ENCODE assay signal across 29 mouse cellular contexts in the genomic region with DNA sequence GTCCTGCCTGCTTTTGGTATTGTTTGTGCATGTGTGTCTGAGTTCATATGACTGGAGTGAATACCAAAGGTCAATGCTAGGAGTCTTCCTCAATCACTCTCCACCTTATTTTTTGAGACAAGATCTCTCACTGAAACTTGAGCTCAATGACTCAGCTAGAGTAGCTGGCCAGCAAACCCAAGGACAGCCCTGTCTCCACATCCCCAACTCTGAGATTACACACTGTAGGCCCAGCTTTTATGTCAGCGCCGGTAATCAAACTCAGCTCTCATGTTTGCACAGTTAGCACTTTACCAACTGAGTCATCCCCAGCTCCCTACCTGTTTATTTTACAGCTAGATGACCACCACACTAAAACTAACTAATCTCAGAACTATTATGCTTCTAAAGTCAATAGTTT. TPM values are rescaled to one million over a fixed set of nuclear protein-coding genes. Genes with fewer than 3 reads are reported as not detected.
DNase-seq lines count a peak whose midpoint lies in the region; ATAC-seq and TF ChIP-seq lines count a peak whose summit lies in the region.
"Had no signal": no experiment of that assay in that cellular context is flagged by ENCODE, and none has a peak within 500 bp of the region (broad histone marks: within the 10 kb centered on the region; RNA-seq: fewer than 3 reads in every experiment).

No protein-coding gene starts in this region.

- H3K9me3 ChIP-seq in midbrain, embryonic 16.5 days (replicated peaks; ENCODE audit: control insufficient read depth, low read length, poor library complexity, severe bottlenecking), result no peaks in the 10 kb centered on the region
- H3K9me3 ChIP-seq: forebrain, embryonic 13.5 days; limb, embryonic 13.5 days; neural tube, embryonic 12.5 days; stomach, embryonic 15.5 days had no signal

- DNase-seq in adrenal gland, adult 2 months, result peak; percentile 59
- DNase-seq in adrenal gland, postnatal 25 days, result no peak
- peak; percentile 51 for DNase-seq in 3T3-L1 (ENCODE audit: low read depth, low spot score)
- DNase-seq in adrenal gland, postnatal 14 days, result peak; percentile 53
- peak; percentile 47 for DNase-seq in skeletal muscle tissue, adult 2 months (ENCODE audit: low read depth, low spot score)
- DNase-seq in layer of hippocampus, adult 2 months (ENCODE audit: low spot score in 2 of 2), result no peak
- DNase-seq: cerebellum, adult 11 months; cerebellum, adult 9-10 months; cerebellum, postnatal 36 days; kidney, adult 9 months; kidney, postnatal 14 days; lung, postnatal 36 days; right cerebral cortex, adult 18-20 months; thymus, postnatal 25 days had no signal

- no peaks in the 10 kb centered on the region for H3K27me3 ChIP-seq in midbrain, embryonic 16.5 days (ENCODE audit: control insufficient read depth, insufficient read depth, low read depth, low read length)
- H3K27me3 ChIP-seq: forebrain, embryonic 13.5 days; limb, embryonic 13.5 days; neural tube, embryonic 12.5 days; stomach, embryonic 15.5 days had no signal

- no peaks in the 10 kb centered on the region for H3K4me1 ChIP-seq in midbrain, embryonic 16.5 days (ENCODE audit: control insufficient read depth, insufficient read depth, low read length)
- H3K4me1 ChIP-seq: forebrain, embryonic 13.5 days; neural tube, embryonic 12.5 days; stomach, embryonic 15.5 days had no signal

- no peak overlapping the region for H3K4me3 ChIP-seq in layer of hippocampus, adult 2 months
- H3K4me3 ChIP-seq in midbrain, embryonic 16.5 days (ENCODE audit: low read depth, low read length), result no peak overlapping the region
- H3K4me3 ChIP-seq: forebrain, embryonic 13.5 days; left cerebral cortex, adult 2 months; limb, embryonic 13.5 days; myocyte; neural tube, embryonic 12.5 days; stomach, embryonic 15.5 days had no signal

- H3K27ac ChIP-seq in layer of hippocampus, adult 2 months, result no peak overlapping the region
- H3K27ac ChIP-seq in midbrain, embryonic 16.5 days (ENCODE audit: low read length), result no peak overlapping the region
- H3K27ac ChIP-seq: forebrain, embryonic 13.5 days; left cerebral cortex, adult 2 months; limb, embryonic 13.5 days; neural tube, embryonic 12.5 days; stomach, embryonic 15.5 days had no signal

- ATAC-seq in midbrain, embryonic 16.5 days, result no peak
- ATAC-seq: CD4-positive, CD25-positive, alpha-beta regulatory T cell, adult 4 months; forebrain, embryonic 13.5 days; hindbrain, embryonic 16.5 days had no signal

- WGBS in midbrain, embryonic 16.5 days, result 98% methylated on average over 2 of the region's 2 CpGs

- H3K9ac ChIP-seq in midbrain, embryonic 16.5 days (ENCODE audit: low read depth, low read length), result no peak overlapping the region
- H3K9ac ChIP-seq: forebrain, embryonic 13.5 days; limb, embryonic 13.5 days; neural tube, embryonic 12.5 days; stomach, embryonic 15.5 days had no signal

- H3K4me2 ChIP-seq in midbrain, embryonic 16.5 days (ENCODE audit: low read length), result no peak overlapping the region
- H3K4me2 ChIP-seq: forebrain, embryonic 13.5 days; limb, embryonic 13.5 days; liver, embryonic 11.5 days; midbrain, embryonic 11.5 days; neural tube, embryonic 12.5 days; stomach, embryonic 15.5 days had no signal

- TF ChIP-seq CTCF in layer of hippocampus, adult 2 months (conservative IDR thresholded peaks at IDR 0.05), result no peak

- peaks cover 34% of the 10 kb centered on the region for H3K36me3 ChIP-seq in midbrain, embryonic 16.5 days (ENCODE audit: control insufficient read depth, insufficient read depth, low read length)

RNA-seq across cellular contexts. Expression of a gene that starts 32.3 kb away (rescaled TPM):
- total RNA-seq in adrenal gland, adult 2 months (2021), result 10 to 100 TPM; 45.4 to 53.8 TPM
- polyA plus RNA-seq in adrenal gland, adult 2 months (2012; rRNA removed), result 174 and 225 TPM in 2 replicates
- 43.1 and 47.8 TPM in 2 replicates for total RNA-seq in adrenal gland, postnatal 25 days (2021)
- total RNA-seq in adrenal gland, postnatal 14 days (2021), result 36.2 and 36.6 TPM in 2 replicates
- total RNA-seq in layer of hippocampus, adult 2 months (2021), result 10 to 100 TPM; 31.6 to 35.4 TPM
- 31.9 and 35.9 TPM in 2 replicates for polyA plus RNA-seq in midbrain, embryonic 16.5 days (2015; fragmentation: Nextera tagmentation; extraction: Ambion mirVana)

RNA-seq across cellular contexts. Expression of a gene that starts 41.6 kb away (rescaled TPM):
- total RNA-seq in adrenal gland, adult 2 months (2021), result not detected
- polyA plus RNA-seq in adrenal gland, adult 2 months (2012; rRNA removed), result 0.10 TPM in 1 of 2 replicates, not detected in the other
- not detected in 2 replicates for total RNA-seq in adrenal gland, postnatal 25 days (2021)
- 0.15 TPM in 1 of 2 replicates, not detected in the other for total RNA-seq in adrenal gland, postnatal 14 days (2021)
- total RNA-seq in layer of hippocampus, adult 2 months (2021), result not detected
- polyA plus RNA-seq in midbrain, embryonic 16.5 days (2015; fragmentation: Nextera tagmentation; extraction: Ambion mirVana), result 0.46 and 0.48 TPM in 2 replicates
- total RNA-seq: layer of hippocampus, postnatal 14 days; left cerebral cortex, adult 2 months; left cerebral cortex, postnatal 36 days; megakaryocyte, adult 5-6 weeks; midbrain, postnatal 0 days had no signal

RNA-seq across cellular contexts. Expression of a gene that starts 42.4 kb away (rescaled TPM):
- 100 to 1,000 TPM in 1 of 2 experiments, 10 to 100 TPM in 1; 91.7 to 101 TPM for total RNA-seq in adrenal gland, adult 2 months (2021)
- polyA plus RNA-seq in adrenal gland, adult 2 months (2012; rRNA removed), result 87.5 and 133 TPM in 2 replicates
- total RNA-seq in adrenal gland, postnatal 25 days (2021), result 115 and 155 TPM in 2 replicates
- total RNA-seq in adrenal gland, postnatal 14 days (2021), result 97.4 and 101 TPM in 2 replicates
- 10 to 100 TPM; 81.8 to 98.6 TPM for total RNA-seq in layer of hippocampus, adult 2 months (2021)
- polyA plus RNA-seq in midbrain, embryonic 16.5 days (2015; fragmentation: Nextera tagmentation; extraction: Ambion mirVana), result 127 and 136 TPM in 2 replicates

Comparison
In these comparisons a context has a peak if more than half of its experiments do, and no peak if none do; other contexts are left out.
1. DNase-seq: peak in adrenal gland, adult 2 months (single experiment), 3T3-L1 (single experiment), adrenal gland, postnatal 14 days (single experiment) and skeletal muscle tissue, adult 2 months (single experiment); none in adrenal gland, postnatal 25 days (single experiment) and layer of hippocampus, adult 2 months (0 of 2).